Mouse (Mus musculus) heart, adult 2 months (tissue): ENCODE results near the gene Fgd2. TPM values are rescaled to one million over a fixed set of nuclear protein-coding genes. Genes with fewer than 3 reads are reported as not detected.

Experiments used
- DNase-seq, 2 experiments: peaks; one replicate each; pipeline ENCODE4 v3.0.0; 2021
- H3K27ac ChIP-seq: fragments of 200-600 bp; 2 replicates; pipeline ENCODE4 v1.8.1; 2022
- H3K27me3 ChIP-seq: fragments of 200-500 bp; 2 replicates; pipeline ENCODE4 v1.6.1; 2012; ENCODE audit warnings: mild to moderate bottlenecking, low read length, inconsistent platforms, mixed read lengths; ENCODE audit not compliant: control insufficient read depth, insufficient read depth
- H3K36me3 ChIP-seq: fragments of 200-500 bp; 2 replicates; pipeline ENCODE4 v1.6.1; 2012; ENCODE audit warnings: low read length, inconsistent platforms; ENCODE audit not compliant: control insufficient read depth, insufficient read depth
- H3K4me1 ChIP-seq: fragments of 200-500 bp; 2 replicates; pipeline ENCODE4 v1.6.1; 2011; ENCODE audit warnings: low read length; ENCODE audit not compliant: control insufficient read depth, insufficient read depth
- H3K4me3 ChIP-seq: fragments of 200-600 bp; 2 replicates; pipeline ENCODE4 v1.8.1; 2022
- H3K79me2 ChIP-seq: fragments of 200-500 bp; replicated peaks from 2 replicates; pipeline ENCODE4 v1.6.1; 2012; ENCODE audit warnings: mild to moderate bottlenecking, inconsistent platforms, low read length, moderate library complexity, mixed read lengths; ENCODE audit not compliant: control insufficient read depth, insufficient read depth
- H3K9ac ChIP-seq: fragments of 200-500 bp; 2 replicates; pipeline ENCODE4 v1.6.1; 2012; ENCODE audit warnings: low read depth, mild to moderate bottlenecking, control low read depth, inconsistent platforms, low read length, mixed read lengths
- CTCF ChIP-seq: fragments of 200-600 bp; IDR thresholded peaks from 2 replicates; pipeline ENCODE4 v1.8.1; 2022; ENCODE audit warnings: antibody characterized with exemption, mild to moderate bottlenecking, moderate library complexity
- EP300 ChIP-seq: fragments of 200-500 bp; IDR thresholded peaks from 2 replicates; pipeline ENCODE4 v1.6.1; 2011; ENCODE audit warnings: low read depth, low read length, control low read depth; ENCODE audit not compliant: insufficient read depth
- POLR2A ChIP-seq: fragments of 200-500 bp; IDR thresholded peaks from 2 replicates; pipeline ENCODE4 v1.6.1; 2011; ENCODE audit warnings: mild to moderate bottlenecking, low read depth, low read length, control low read depth; ENCODE audit not compliant: insufficient read depth
- WGBS: fragments of 180-500 bp; shearing (Covaris S2); methylation state at CpG from one replicate; pipeline ENCODE4 v1.1.7; 2018; 5-methylcytosine and 5-hydroxymethylcytosine counted together
- intact Hi-C: fragments of 180-260 bp; cut with DNase I; formaldehyde crosslinking; loops from one replicate; pipeline ENCODE4 v1.15.1; 2025
- polyA plus RNA-seq: library from polyadenylated mRNA; depleted of rRNA; stranded (reverse); fragments of >200 nt; gene quantifications from 2 replicates; pipeline ENCODE4 v1.2.3, GENCODE M21; 2012
- total RNA-seq, 2 experiments: library from RNA; stranded (reverse); gene quantifications; 2 replicates each; pipeline ENCODE4 v1.2.3; 2021

Gene Fgd2
- total and polyA plus RNA-seq, 3 experiments, result 1.9 to 9.2 (median 2.4) TPM

- DNase-seq, result peak in 1 of 2 experiments; percentile 32
- WGBS, result 82% methylated on average over 13 of the region's 13 CpGs
- intact Hi-C loops, result no loop called here
These were observed 4.4 kb downstream of the Fgd2 start for GRCm38 (mm10) chr17:29365105-29365621.

GRCm38 (mm10) chr17:29368726-29369125 is 8.0 kb downstream of the Fgd2 start:
- TF ChIP-seq POLR2A, result no peak
- no peak for TF ChIP-seq EP300
- no peak for TF ChIP-seq CTCF
- Histone ChIP-seq H3K79me2 (no peaks in the 10 kb centered on the region), H3K36me3 (no peaks in the 10 kb centered on the region), H3K27ac (no peak overlapping the region), H3K4me1 (no peaks in the 10 kb centered on the region), H3K4me3 (no peak overlapping the region), H3K27me3 (no peaks in the 10 kb centered on the region), H3K9ac (no peak overlapping the region)
- intact Hi-C loops, result no loop called here
- WGBS, result 58% methylated on average over 7 of the region's 7 CpGs
- no peak for DNase-seq

More at GRCm38 (mm10) chr17:29365105-29365621, 4.4 kb downstream of the Fgd2 start:
- TF ChIP-seq EP300 (no peak), CTCF (no peak), POLR2A (no peak)
- Histone ChIP-seq H3K4me1 (no peaks in the 10 kb centered on the region), H3K9ac (no peak overlapping the region), H3K27me3 (no peaks in the 10 kb centered on the region), H3K27ac (no peak overlapping the region), H3K79me2 (no peaks in the 10 kb centered on the region), H3K4me3 (no peak overlapping the region), H3K36me3 (no peaks in the 10 kb centered on the region)

GRCm38 (mm10) chr17:29370984-29371723 is 10.4 kb downstream of the Fgd2 start:
- intact Hi-C loops, result loop anchor here (1.0 to 5.0 kb wide), 4 partner anchors 79 to 194 kb away; partner anchors contain the start of gene BC004004
- H3K79me2 ChIP-seq, result no peaks in the 10 kb centered on the region
- WGBS, result 7% methylated on average over 5 of the region's 5 CpGs
- no peak overlapping the region for H3K9ac ChIP-seq
- H3K4me1 ChIP-seq, result no peaks in the 10 kb centered on the region
- no peak overlapping the region for H3K27ac ChIP-seq
- no peaks in the 10 kb centered on the region for H3K27me3 ChIP-seq
- no peak overlapping the region for H3K4me3 ChIP-seq
- peak; percentile 90 to 92 for DNase-seq
- H3K36me3 ChIP-seq, result no peaks in the 10 kb centered on the region
- TF ChIP-seq POLR2A (peak; percentile 31; the same call in 1 of the 2 replicates), EP300 (peak; percentile 100), CTCF (peak; percentile 99; the same call in 1 of the 2 replicates)

- intact Hi-C loops, result no loop called here
- H3K36me3 ChIP-seq, result no peaks in the 10 kb centered on the region
- WGBS, result 86% methylated on average over 10 of the region's 10 CpGs
- H3K4me3 ChIP-seq, result no peak overlapping the region
- H3K27ac ChIP-seq, result no peak overlapping the region
- peak in 1 of 2 experiments; percentile 4 for DNase-seq
- no peak overlapping the region for H3K9ac ChIP-seq
- H3K79me2 ChIP-seq, result no peaks in the 10 kb centered on the region
- no peak for TF ChIP-seq EP300
- TF ChIP-seq POLR2A, result no peak
- no peak for TF ChIP-seq CTCF
- no peaks in the 10 kb centered on the region for H3K27me3 ChIP-seq
- no peaks in the 10 kb centered on the region for H3K4me1 ChIP-seq
These were observed 15.2 kb downstream of the Fgd2 start for GRCm38 (mm10) chr17:29375871-29376270.

GRCm38 (mm10) chr17:29378056-29378455 is 17.3 kb downstream of the Fgd2 start:
- WGBS, result 54% methylated on average over 8 of the region's 8 CpGs
- Histone ChIP-seq H3K36me3 (no peaks in the 10 kb centered on the region), H3K79me2 (no peaks in the 10 kb centered on the region), H3K27me3 (no peaks in the 10 kb centered on the region), H3K4me1 (0 out of 2 replicates have a peak, but pooled peaks cover 1% of the 10 kb centered on the region), H3K27ac (no peak overlapping the region), H3K9ac (no peak overlapping the region), H3K4me3 (no peak overlapping the region)
- no peak for DNase-seq
- intact Hi-C loops, result no loop called here
- TF ChIP-seq CTCF (peak; percentile 16; the same call in 1 of the 2 replicates), EP300 (no peak), POLR2A (no peak)

GRCm38 (mm10) chr17:29380241-29380640 is 19.5 kb downstream of the Fgd2 start:
- no peak overlapping the region for H3K27ac ChIP-seq
- 68% methylated on average over 4 of the region's 4 CpGs for WGBS
- H3K36me3 ChIP-seq, result no peaks in the 10 kb centered on the region
- H3K27me3 ChIP-seq, result no peaks in the 10 kb centered on the region
- no peaks in the 10 kb centered on the region for H3K79me2 ChIP-seq
- no peak for DNase-seq
- H3K4me3 ChIP-seq, result no peak overlapping the region
- intact Hi-C loops, result loop anchor here (2.0 kb wide), 1 partner anchor 15 kb away; no protein-coding TSS in a partner anchor
- no peak overlapping the region for H3K9ac ChIP-seq
- 0 out of 2 replicates have a peak, but pooled peaks cover 1% of the 10 kb centered on the region for H3K4me1 ChIP-seq
- no peak for TF ChIP-seq EP300
- no peak for TF ChIP-seq POLR2A
- TF ChIP-seq CTCF, result no peak
